Mouse (Mus musculus) kidney, embryonic 15.5 days (tissue): ENCODE data around the gene Ppp1r37. TPM values are rescaled to one million over a fixed set of nuclear protein-coding genes. Genes with fewer than 3 reads are reported as not detected.
A peak's percentile ranks its signal among the peaks of the same experiment; 100 is the strongest.
"Not testable (repeated sequence)": the region's sequence is repeated elsewhere in the genome, so short reads cannot be mapped to it uniquely, and the experiment has no call there.

Source experiments
- ATAC-seq: fragments of 200-750 bp; cut with Nextera tagmentation; replicated peaks from 2 replicates; pipeline ENCODE4 v1.8.0; 2017; ENCODE audit warnings: moderate TSS enrichment; ENCODE audit not compliant: low FRiP score
- H3K27ac ChIP-seq: fragments of 300-500 bp; sonication (generic); 2 replicates; pipeline ENCODE4 v1.5.1; 2015; ENCODE audit warnings: mild to moderate bottlenecking, inconsistent platforms
- H3K27me3 ChIP-seq: fragments of 300-500 bp; sonication (generic); 2 replicates; pipeline ENCODE4 v1.6.1; 2015; ENCODE audit warnings: inconsistent platforms
- H3K36me3 ChIP-seq: fragments of 300-500 bp; sonication (generic); 2 replicates; pipeline ENCODE4 v1.6.1; 2015; ENCODE audit warnings: inconsistent platforms
- H3K4me1 ChIP-seq: fragments of 300-500 bp; sonication (generic); 2 replicates; pipeline ENCODE4 v1.6.1; 2015; ENCODE audit warnings: inconsistent platforms
- H3K4me2 ChIP-seq: fragments of 300-500 bp; sonication (generic); 2 replicates; pipeline ENCODE4 v1.6.1; 2015; ENCODE audit warnings: moderate library complexity, mild to moderate bottlenecking, inconsistent platforms
- H3K4me3 ChIP-seq: fragments of 300-500 bp; sonication (generic); replicated peaks from 2 replicates; pipeline ENCODE4 v1.5.1; 2015; ENCODE audit warnings: mild to moderate bottlenecking, inconsistent platforms
- H3K9ac ChIP-seq: fragments of 300-500 bp; sonication (generic); 2 replicates; pipeline ENCODE4 v1.6.1; 2015; ENCODE audit warnings: mild to moderate bottlenecking, inconsistent platforms
- H3K9me3 ChIP-seq: fragments of 300-500 bp; sonication (generic); replicated peaks from 2 replicates; pipeline ENCODE4 v1.6.1; 2016; ENCODE audit warnings: inconsistent platforms
- WGBS: fragments of 180-500 bp; shearing (Covaris S2); methylation state at CpG from one replicate; pipeline ENCODE4 v1.1.7; 2015; ENCODE audit warnings: mixed read lengths; 5-methylcytosine and 5-hydroxymethylcytosine counted together
- polyA plus RNA-seq: library from polyadenylated mRNA; unstranded; fragments of >200 nt; fragmentation: Nextera tagmentation; extraction: Ambion mirVana; gene quantifications from 2 replicates; pipeline ENCODE4 v1.2.1, GENCODE M21; 2015

Ppp1r37 gene
- polyA plus RNA-seq = 21.3 and 24.4 TPM in 2 replicates

GRCm38 (mm10) chr7:19562643-19563410 is at the start of gene Ppp1r37:
Ppp1r37 (minus strand) TSS chr7:19563076.
- peak within 1 kb of the TSS; percentile 95 for H3K27ac ChIP-seq
- H3K36me3 ChIP-seq = peaks cover 38% of the 10 kb centered on the region
- H3K27me3 ChIP-seq = no peaks in the 10 kb centered on the region
- H3K9me3 ChIP-seq = no peaks in the 10 kb centered on the region
- H3K4me1 ChIP-seq = peaks cover 47% of the 10 kb centered on the region
- 2% methylated on average over 19 of the region's 19 CpGs for WGBS
- H3K4me3 ChIP-seq = peak within 1 kb of the TSS; percentile 94
- no peak; the same call in 1 of the 2 replicates for ATAC-seq
- peak within 1 kb of the TSS; percentile 81 for H3K4me2 ChIP-seq
- peak within 1 kb of the TSS; percentile 88 for H3K9ac ChIP-seq

DNA sequence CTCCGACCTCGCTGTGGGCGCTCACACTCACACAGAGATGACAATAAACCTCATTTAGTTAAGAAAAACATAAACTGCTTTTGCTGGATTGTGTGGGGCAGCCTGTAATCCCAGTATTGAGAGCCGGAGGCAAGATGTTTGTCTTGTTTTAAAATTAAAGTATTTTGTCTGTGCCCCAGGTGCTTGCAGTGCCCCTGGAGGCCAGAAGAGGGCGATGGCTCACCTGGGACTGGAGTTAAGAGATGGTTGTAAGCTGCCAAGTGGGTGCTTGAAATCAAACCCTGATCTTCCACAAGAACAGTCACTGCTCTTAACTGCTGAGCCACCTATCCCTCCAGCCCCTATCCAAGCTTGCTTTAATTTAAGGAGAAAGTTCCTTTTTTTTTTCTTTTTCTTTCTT is 48.1 kb upstream of the Ppp1r37 start:
- Histone ChIP-seq H3K36me3 (peaks cover 28% of the 10 kb centered on the region), H3K27me3 (no peaks in the 10 kb centered on the region), H3K4me1 (no peaks in the 10 kb centered on the region), H3K9me3 (no peaks in the 10 kb centered on the region), H3K4me3 (no peak overlapping the region), H3K9ac (no peak overlapping the region), H3K27ac (no peak overlapping the region), H3K4me2 (no peak overlapping the region)
- no peak for ATAC-seq
- 80% methylated on average over 5 of the region's 5 CpGs for WGBS

- ATAC-seq = no peak
- H3K9ac ChIP-seq = no peak overlapping the region
- H3K36me3 ChIP-seq = peaks cover 27% of the 10 kb centered on the region
- H3K27ac ChIP-seq = no peak overlapping the region
- H3K4me1 ChIP-seq = no peaks in the 10 kb centered on the region
- 92% methylated on average over 12 of the region's 12 CpGs for WGBS
- H3K27me3 ChIP-seq = no peaks in the 10 kb centered on the region
- no peak overlapping the region for H3K4me3 ChIP-seq
- no peaks in the 10 kb centered on the region for H3K9me3 ChIP-seq
- no peak overlapping the region for H3K4me2 ChIP-seq
These were observed 46.9 kb upstream of the Ppp1r37 start for GRCm38 (mm10) chr7:19609641-19610332.

DNA sequence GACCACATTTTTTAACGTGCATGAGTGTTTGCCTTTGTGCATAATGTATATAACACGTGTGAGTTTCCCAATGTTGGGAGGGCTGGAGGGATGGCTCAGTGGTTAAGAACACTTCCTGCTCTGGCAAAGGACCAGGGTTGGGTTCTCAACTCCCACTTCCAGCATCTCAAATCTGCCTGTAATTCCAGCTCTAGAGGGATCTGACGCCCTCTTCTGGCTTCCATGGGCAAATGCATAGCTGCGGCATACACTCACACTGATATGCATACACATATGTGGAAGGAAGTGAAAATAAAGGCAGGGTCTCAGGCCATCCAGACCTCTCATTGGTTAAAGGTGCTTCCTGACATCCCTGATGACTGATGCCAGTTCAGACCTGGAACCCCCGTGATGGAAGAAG is 44.4 kb upstream of the Ppp1r37 start:
- H3K9ac ChIP-seq = no peak overlapping the region
- H3K27me3 ChIP-seq = no peaks in the 10 kb centered on the region
- H3K4me2 ChIP-seq = no peak overlapping the region
- 82% methylated on average over 5 of the region's 5 CpGs for WGBS
- H3K36me3 ChIP-seq = peaks cover 24% of the 10 kb centered on the region
- no peaks in the 10 kb centered on the region for H3K9me3 ChIP-seq
- H3K4me3 ChIP-seq = no peak overlapping the region
- H3K4me1 ChIP-seq = peaks cover 16% of the 10 kb centered on the region
- no peak overlapping the region for H3K27ac ChIP-seq
- no peak for ATAC-seq

GRCm38 (mm10) chr7:19604606-19605214 is 41.8 kb upstream of the Ppp1r37 start:
- not testable (repeated sequence) for H3K9me3 ChIP-seq, H3K27me3 ChIP-seq, ATAC-seq
- H3K36me3 ChIP-seq = peaks cover 33% of the 10 kb centered on the region
- WGBS = 57% methylated on average over 10 of the region's 10 CpGs
- H3K4me1 ChIP-seq = peaks cover 29% of the 10 kb centered on the region
- peak overlapping the region; percentile 83 for H3K4me2 ChIP-seq
- H3K9ac ChIP-seq = 0 out of 2 replicates have a peak overlapping the region, but pooled peaks have one; percentile 99
- peak overlapping the region; percentile 54; the same call in 1 of the 2 replicates for H3K27ac ChIP-seq
- H3K4me3 ChIP-seq = peak overlapping the region; percentile 100

GRCm38 (mm10) chr7:19603849-19604605 is 41.2 kb upstream of the Ppp1r37 start, which contains the start of gene Clasrp:
Clasrp (minus strand) TSS chr7:19604486.
- WGBS = under 1% methylated on average over 56 of the region's 57 CpGs

GRCm38 (mm10) chr7:19603055-19603454 is 40.2 kb upstream of the Ppp1r37 start:
- Histone ChIP-seq H3K36me3 (peaks cover 48% of the 10 kb centered on the region), H3K4me1 (peaks cover 29% of the 10 kb centered on the region), H3K9ac (peak overlapping the region; percentile 99), H3K4me3 (peak overlapping the region; percentile 100), H3K27me3 (no peaks in the 10 kb centered on the region), H3K27ac (no peak overlapping the region), H3K4me2 (peak overlapping the region; percentile 83), H3K9me3 (no peaks in the 10 kb centered on the region)
- no peak for ATAC-seq
- 74% methylated on average over 12 of the region's 12 CpGs for WGBS

More at GRCm38 (mm10) chr7:19603849-19604605, 41.2 kb upstream of the Ppp1r37 start, which contains the start of gene Clasrp:
- Histone ChIP-seq H3K27ac (peak within 1 kb of the TSS; percentile 85), H3K4me3 (peak within 1 kb of the TSS; percentile 100), H3K9ac (peak within 1 kb of the TSS; percentile 99), H3K4me1 (peaks cover 29% of the 10 kb centered on the region), H3K4me2 (peak within 1 kb of the TSS; percentile 83), H3K9me3 (no peaks in the 10 kb centered on the region), H3K36me3 (peaks cover 38% of the 10 kb centered on the region), H3K27me3 (no peaks in the 10 kb centered on the region)
- peak; percentile 94 for ATAC-seq

GRCm38 (mm10) chr7:19600562-19600961 is 37.7 kb upstream of the Ppp1r37 start:
- H3K27me3 ChIP-seq = no peaks in the 10 kb centered on the region
- H3K4me1 ChIP-seq = peaks cover 29% of the 10 kb centered on the region
- no peak overlapping the region for H3K27ac ChIP-seq
- H3K4me2 ChIP-seq = no peak overlapping the region
- no peak overlapping the region for H3K4me3 ChIP-seq
- H3K9me3 ChIP-seq = no peaks in the 10 kb centered on the region
- 67% methylated on average over 5 of the region's 5 CpGs for WGBS
- H3K36me3 ChIP-seq = peaks cover 69% of the 10 kb centered on the region
- no peak overlapping the region for H3K9ac ChIP-seq
- no peak for ATAC-seq

DNA sequence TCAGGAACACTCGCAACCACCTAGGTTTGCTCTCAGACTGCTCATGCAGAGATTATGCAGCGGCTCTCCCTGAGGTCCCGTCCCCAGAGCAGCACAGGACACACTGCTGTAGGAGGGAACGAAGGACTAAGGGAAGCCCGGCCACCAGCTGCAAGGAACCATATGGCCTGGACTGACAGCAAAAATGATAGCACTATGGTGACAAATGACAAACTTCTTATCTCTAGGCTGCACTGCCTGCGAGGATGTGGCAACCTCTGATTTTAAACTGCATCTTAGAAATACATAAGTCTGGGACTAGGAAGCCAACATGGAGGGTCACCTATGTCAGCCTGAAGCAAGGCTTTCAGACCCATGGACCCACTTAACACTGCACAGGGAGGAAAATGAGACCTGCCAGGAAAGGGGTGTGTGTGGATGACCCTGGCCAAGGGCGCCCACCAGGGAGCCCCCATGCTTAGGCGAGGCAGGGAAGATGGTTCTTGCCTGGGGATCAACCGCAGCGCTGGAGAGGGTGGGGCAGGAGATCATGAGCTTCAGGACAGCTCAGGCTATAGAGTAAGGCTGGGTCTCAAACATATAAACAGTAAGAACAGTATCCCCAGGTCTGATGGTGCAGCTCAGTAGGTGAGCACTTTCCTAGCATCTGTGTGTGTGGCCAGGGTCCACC is 30.3 kb upstream of the Ppp1r37 start:
- no peak overlapping the region for H3K27ac ChIP-seq
- H3K36me3 ChIP-seq = peaks cover 94% of the 10 kb centered on the region
- no peaks in the 10 kb centered on the region for H3K4me1 ChIP-seq
- no peaks in the 10 kb centered on the region for H3K9me3 ChIP-seq
- no peak overlapping the region for H3K4me3 ChIP-seq
- no peak overlapping the region for H3K9ac ChIP-seq
- WGBS = 87% methylated on average over 10 of the region's 10 CpGs
- no peak overlapping the region for H3K4me2 ChIP-seq
- ATAC-seq = no peak
- H3K27me3 ChIP-seq = no peaks in the 10 kb centered on the region

DNA sequence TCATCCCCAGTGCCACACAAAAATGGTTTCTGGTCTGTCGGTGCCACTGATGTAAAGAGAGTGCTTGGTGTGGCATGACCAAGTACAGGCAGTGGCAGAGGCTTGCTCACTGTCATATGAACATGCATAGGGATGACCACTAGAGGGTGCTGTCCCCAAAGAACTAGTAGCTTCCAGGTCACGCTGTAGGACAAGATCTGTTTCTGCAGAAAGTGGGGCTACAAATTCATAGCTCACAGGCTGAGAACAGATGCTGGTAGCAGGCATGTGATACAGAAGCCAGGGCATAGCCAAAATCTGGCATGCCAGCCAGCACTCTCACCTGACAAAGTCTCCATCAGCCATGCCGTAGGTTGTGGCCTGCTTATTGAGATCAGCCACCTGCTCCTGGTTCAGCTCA is 27.0 kb upstream of the Ppp1r37 start:
- no peaks in the 10 kb centered on the region for H3K4me1 ChIP-seq
- H3K4me2 ChIP-seq = no peak overlapping the region
- WGBS = 70% methylated on average over 3 of the region's 3 CpGs
- H3K36me3 ChIP-seq = peaks cover 98% of the 10 kb centered on the region
- no peak overlapping the region for H3K4me3 ChIP-seq
- H3K9ac ChIP-seq = no peak overlapping the region
- H3K27ac ChIP-seq = no peak overlapping the region
- no peaks in the 10 kb centered on the region for H3K27me3 ChIP-seq
- ATAC-seq = peak; percentile 30
- no peaks in the 10 kb centered on the region for H3K9me3 ChIP-seq

- Histone ChIP-seq H3K36me3 (peaks cover 100% of the 10 kb centered on the region), H3K4me2 (no peak overlapping the region)
- 60% methylated on average over 3 of the region's 3 CpGs for WGBS
These were observed 26.3 kb upstream of the Ppp1r37 start for GRCm38 (mm10) chr7:19589207-19589606.

More at GRCm38 (mm10) chr7:19589207-19589606, 26.3 kb upstream of the Ppp1r37 start:
- no peak overlapping the region for H3K4me3 ChIP-seq
- H3K4me1 ChIP-seq = no peaks in the 10 kb centered on the region
- H3K9me3 ChIP-seq = no peaks in the 10 kb centered on the region
- H3K27me3 ChIP-seq = no peaks in the 10 kb centered on the region
- H3K9ac ChIP-seq = no peak overlapping the region
- no peak overlapping the region for H3K27ac ChIP-seq
- ATAC-seq = no peak
